ENCODE assay signal across 13 mouse cellular contexts in the genomic region with DNA sequence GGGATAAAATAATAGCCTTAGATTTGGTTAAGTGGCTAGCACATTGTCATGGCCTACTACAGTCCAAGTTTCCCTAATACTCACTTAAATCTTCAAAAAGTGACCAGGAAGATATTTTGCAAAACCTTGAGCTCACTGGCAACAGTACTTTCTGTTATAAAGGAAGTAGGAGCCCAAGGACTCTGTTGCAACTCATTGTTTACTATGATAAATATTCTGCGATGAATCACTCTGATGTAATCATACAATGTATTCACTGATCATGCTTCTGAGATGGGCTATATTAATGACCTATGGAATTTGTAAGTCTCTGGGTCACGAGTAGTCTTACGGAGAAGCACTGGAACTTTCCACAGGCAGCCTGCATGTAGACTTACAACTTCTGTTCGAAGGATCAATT.
"Had no signal": no experiment of that assay in that cellular context is flagged by ENCODE, and none has a peak within 500 bp of the region (broad histone marks: within the 10 kb centered on the region; RNA-seq: fewer than 3 reads in every experiment).

No protein-coding gene starts in this region.

- H3K27ac ChIP-seq: liver, embryonic 13.5 days; stomach, postnatal 0 days had no signal

- H3K4me3 ChIP-seq: liver, embryonic 13.5 days had no signal

- H3K36me3 ChIP-seq: liver, embryonic 13.5 days had no signal

- H3K4me1 ChIP-seq: liver, embryonic 13.5 days had no signal

- DNase-seq: kidney, adult 9 months; kidney, postnatal 14 days; kidney, postnatal 4 days; layer of hippocampus, adult 9-11 months; liver, embryonic 13.5 days; lung, adult 2 months; lung, postnatal 14 days; lung, postnatal 4 days; midbrain, embryonic 14.5 days; thymus, adult 2 months; thymus, postnatal 14 days; thymus, postnatal 4 days had no signal
